Mouse (Mus musculus) left cerebral cortex, postnatal 4 days (tissue): Measurements from ENCODE around the gene Hist2h3b. TPM values are rescaled to one million over a fixed set of nuclear protein-coding genes. Genes with fewer than 3 reads are reported as not detected.
"Not testable (repeated sequence)": the region's sequence is repeated elsewhere in the genome, so short reads cannot be mapped to it uniquely, and the experiment has no call there.

Experiments
- DNase-seq: peaks from one replicate; pipeline ENCODE4 v3.0.0-alpha.2; 2022
- intact Hi-C: fragments of 180-260 bp; cut with DNase I; formaldehyde crosslinking; loops from one replicate; pipeline ENCODE4 v1.15.1; 2025
- total RNA-seq, 2 experiments: library from RNA; stranded (reverse); gene quantifications; 2 replicates each; pipeline ENCODE4 v1.2.3; 2021

Hist2h3b gene
- total RNA-seq: 100 to 1,000 TPM; 250 to 268 TPM

GRCm38 (mm10) chr3:96268051-96268775, at the start of gene Hist2h3b:
TSS of gene Hist2h3b (plus strand) at chr3:96268654.
- intact Hi-C loops: loop anchor here (10.0 kb wide), 1 partner anchor 203 kb away; no protein-coding TSS in a partner anchor
- peak; percentile 77 for DNase-seq

- no peak for DNase-seq
- intact Hi-C loops: no loop called here
Observed at GRCm38 (mm10) chr3:96219191-96219641, 49.2 kb upstream of the Hist2h3b start.

- DNase-seq: peak; percentile 67
- intact Hi-C loops: no loop called here
Observed at GRCm38 (mm10) chr3:96219661-96220130, 48.8 kb upstream of the Hist2h3b start, which contains the start of the genes Bola1 and Hist2h2ab. TSS of gene Bola1 (minus strand) at chr3:96219709. TSS of gene Hist2h2ab (plus strand) at chr3:96219865.

- intact Hi-C loops, DNase-seq: not testable (repeated sequence)
Observed at GRCm38 (mm10) chr3:96220131-96220764, 48.2 kb upstream of the Hist2h3b start.

DNA sequence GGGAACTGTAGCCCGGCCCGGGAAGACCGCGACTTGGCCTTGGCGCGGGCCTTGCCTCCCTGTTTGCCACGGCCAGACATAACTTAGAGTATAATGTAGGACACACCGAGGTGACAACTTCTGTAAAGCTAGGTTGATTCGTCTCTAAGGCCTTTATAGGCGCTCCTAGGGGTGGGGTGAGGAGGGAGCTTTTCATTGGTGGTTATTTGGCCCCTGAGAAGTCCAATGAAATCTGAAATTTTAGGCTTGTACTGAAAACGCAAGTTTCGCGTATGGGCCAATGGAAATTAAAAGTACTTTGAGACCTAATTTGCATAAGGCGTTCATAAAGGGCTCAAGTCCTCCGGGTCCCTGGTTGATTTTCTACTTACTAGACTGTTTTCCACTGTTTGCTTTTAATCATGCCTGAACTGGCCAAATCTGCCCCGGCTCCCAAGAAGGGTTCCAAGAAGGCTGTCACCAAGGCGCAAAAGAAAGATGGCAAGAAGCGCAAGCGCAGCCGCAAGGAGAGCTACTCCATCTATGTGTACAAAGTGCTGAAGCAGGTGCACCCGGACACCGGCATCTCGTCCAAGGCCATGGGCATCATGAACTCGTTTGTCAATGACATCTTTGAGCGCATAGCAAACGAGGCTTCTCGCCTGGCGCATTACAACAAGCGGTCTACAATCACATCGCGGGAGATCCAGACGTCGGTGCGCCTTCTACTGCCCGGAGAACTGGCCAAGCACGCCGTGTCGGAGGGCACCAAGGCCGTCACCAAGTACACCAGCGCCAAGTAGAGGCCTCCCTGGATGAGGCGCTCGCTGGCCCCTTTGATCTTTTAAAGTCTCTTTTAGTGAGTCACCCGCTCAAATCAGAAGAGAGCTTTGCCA, 47.5 kb upstream of the Hist2h3b start, which contains the start of the genes Hist2h2ac and Hist2h2be:
Hist2h2ac (minus strand) TSS at position 116 of the 875 bp plus-strand sequence.
Hist2h2be (plus strand) TSS at position 355 of the 875 bp plus-strand sequence.
- intact Hi-C loops: no loop called here
- DNase-seq: peak; percentile 69

DNA sequence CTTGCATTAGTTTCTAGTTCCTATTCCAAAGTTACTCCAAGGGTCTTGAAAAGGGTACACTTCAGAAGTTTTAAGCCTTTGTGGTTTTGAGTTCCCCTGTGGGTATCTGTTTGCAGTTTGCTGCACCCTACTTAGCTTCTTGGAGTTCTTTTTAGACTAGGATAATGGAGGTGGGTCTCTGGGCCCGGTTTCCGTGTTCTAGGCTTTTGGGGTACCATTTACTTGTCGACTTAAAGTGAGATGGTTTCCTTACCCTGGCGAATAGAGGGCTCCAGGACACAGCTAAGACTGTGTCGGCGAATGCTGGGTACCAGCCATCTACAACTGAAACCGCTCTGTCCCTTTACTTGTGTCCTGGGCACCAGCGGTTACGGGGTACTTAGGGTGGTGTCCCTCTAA, 46.8 kb upstream of the Hist2h3b start:
- DNase-seq: no peak
- intact Hi-C loops: no loop called here

GRCm38 (mm10) chr3:96222774-96223173, 45.7 kb upstream of the Hist2h3b start:
- DNase-seq: no peak
- intact Hi-C loops: no loop called here

DNA sequence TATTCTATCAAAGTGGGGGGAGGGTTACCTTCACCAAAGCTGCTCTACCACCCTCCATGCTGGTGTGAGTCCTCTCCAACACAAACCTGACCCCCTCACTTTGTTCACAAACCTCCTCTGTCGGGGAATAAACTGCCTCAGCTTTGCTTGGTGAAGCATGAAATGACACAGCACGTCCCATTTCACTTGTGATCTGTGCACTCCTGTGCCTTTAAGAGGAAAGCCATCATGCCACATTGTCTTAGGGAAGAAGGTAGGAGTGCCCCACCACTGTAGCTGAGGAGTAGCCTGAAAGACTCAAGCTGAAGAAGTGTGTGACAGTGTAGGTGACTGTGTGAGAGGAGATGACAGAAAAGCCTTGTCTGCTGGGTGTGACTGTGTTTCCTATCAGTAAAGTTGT, 43.0 kb upstream of the Hist2h3b start:
- intact Hi-C loops: no loop called here
- no peak for DNase-seq

DNA sequence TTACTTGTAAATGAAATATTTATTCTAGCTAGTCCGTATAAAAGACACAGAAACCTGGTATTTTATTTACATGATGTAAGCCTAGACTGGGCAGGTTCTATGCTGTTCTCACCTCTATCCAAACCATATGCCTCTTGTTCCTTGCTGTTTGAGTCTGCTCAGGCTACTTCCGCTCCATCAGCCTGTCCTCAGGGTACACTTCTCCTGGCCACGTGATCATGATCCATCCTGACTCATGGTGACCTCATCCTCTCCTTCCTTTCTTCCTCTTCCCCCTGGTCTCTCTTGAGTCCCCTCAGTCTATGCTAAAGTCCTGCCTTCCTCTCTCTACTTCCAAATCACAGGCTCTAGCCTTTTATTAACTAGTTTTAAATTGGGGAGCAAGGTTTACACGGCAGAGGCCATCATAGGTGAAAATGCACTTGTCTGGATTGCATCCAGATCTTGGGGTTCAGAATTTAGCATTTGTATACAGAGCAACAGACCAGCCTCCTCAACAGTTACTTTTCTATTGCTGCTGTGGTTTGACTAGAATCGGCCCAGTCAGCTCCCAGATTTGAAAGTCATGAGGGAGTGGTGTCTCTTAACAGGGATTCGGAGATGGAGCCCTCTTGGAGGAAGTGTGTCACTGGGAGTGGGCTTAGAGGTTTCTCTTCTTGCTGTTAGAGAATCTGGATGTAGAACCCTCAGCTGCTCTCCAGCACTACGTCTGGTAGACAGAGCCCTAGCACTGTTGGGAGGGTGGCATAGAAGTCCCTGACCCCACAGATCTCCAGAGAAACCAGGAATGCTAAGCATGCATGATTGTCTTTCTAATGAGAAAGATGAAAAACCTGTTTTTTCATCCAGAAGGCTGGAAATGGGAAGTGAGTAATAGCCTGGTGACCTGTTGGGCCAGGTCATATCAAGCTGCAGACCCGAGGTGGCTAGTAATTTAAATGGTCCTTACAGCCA, 41.5 kb upstream of the Hist2h3b start:
- no peak for DNase-seq
- intact Hi-C loops: no loop called here

DNA sequence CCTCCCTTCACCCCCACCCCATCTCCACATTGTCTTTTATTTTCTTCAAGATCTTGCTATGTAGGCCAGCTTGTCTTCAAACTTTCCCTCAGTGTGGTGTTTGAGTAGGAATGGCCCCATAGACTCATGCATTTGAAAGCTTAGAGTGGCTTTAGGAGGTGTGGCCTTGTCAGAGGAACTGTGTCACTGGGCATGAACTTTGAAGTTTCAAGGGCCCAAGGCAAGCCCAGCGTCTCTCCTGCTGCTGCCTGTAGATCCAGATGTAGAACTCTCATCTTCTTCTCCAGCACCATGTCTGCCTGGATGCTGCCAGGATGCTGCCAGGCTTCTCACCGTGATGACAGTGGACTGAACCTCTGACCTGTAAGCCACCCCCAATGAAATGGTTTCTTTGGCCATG, 39.6 kb upstream of the Hist2h3b start:
- intact Hi-C loops: no loop called here
- no peak for DNase-seq

- DNase-seq: no peak
- intact Hi-C loops: no loop called here
Observed at GRCm38 (mm10) chr3:96230404-96230803, 38.0 kb upstream of the Hist2h3b start.

DNA sequence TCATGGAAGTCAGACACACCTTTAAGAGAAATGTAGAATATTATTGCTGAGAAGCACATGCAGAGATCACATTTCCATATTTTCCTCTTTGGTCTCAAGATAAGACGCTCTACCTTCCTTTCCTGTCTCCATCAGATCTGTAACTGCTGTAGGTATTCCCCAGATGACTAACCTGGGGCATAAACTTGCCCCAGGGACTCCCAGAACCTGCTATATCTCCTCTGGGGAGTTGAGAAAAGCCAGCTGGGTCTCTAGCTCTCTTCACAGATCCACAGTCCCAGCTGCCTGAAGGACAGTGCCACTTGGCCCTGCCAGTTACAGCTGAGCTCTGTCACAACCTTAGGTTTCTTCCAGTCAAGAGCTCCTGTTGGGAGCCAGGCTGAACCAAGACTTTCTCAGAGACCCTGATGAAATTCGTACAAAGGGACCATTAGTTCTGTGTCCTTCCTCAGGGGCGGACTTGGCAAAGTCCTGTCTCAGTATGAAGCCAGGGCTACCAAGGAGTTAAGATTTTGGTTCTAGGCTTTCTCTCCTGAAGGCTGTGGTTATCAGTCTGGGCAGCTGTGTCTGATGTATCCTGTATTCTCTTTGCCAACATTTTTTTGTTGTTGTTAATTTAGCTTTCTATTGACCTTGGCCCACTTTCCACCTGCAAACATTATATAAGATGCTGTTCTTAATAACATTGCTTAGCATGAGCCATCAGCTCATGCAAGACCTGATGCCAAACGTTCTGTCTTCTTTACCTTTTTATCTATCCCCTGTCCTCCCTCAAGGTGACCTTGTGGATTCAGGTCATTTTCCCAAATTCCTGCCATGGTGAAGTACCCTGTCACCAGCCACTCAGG, 37.3 kb upstream of the Hist2h3b start:
- no peak for DNase-seq
- intact Hi-C loops: no loop called here

- DNase-seq: no peak
- intact Hi-C loops: no loop called here
Observed at GRCm38 (mm10) chr3:96231758-96232120, 36.7 kb upstream of the Hist2h3b start.

DNA sequence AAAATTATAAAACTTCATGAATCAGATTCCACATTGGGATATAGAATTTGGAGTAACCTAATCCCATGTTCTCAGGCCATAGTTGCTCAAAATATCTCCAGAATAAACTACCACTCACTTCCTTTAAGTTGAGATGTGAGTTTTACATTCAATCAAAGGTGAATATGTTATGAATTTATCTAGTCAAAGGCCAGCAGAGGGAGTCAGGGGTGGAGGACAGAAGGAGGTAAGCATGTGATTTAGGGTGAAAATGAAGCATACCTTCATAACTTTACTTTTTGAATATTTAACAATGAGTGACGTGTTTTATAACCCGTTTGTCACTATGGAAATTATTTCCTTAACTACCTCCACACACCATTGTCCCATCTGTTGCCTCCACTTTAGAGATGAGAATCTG, 33.5 kb upstream of the Hist2h3b start:
- DNase-seq: no peak
- intact Hi-C loops: no loop called here

DNA sequence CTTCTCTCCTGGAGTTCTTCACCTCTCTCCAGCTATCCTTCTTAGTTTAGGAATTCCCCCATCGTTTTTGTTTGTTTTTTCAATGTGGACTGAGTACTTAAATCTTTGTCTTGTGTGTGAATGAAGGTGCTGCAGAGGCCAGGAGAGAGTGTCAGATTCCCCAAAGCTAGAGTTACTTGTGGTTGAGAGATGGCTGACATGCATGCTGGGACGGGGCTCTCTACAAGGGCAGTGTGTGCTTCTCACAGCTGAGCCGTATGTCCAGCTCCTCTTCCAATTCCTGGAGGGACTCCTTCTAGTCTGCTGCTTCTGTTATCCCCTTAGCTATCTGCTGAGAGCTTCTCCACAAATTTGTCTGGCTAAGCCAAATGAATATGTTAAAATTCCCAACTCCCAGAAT, 32.6 kb upstream of the Hist2h3b start:
- no peak for DNase-seq
- intact Hi-C loops: no loop called here

DNA sequence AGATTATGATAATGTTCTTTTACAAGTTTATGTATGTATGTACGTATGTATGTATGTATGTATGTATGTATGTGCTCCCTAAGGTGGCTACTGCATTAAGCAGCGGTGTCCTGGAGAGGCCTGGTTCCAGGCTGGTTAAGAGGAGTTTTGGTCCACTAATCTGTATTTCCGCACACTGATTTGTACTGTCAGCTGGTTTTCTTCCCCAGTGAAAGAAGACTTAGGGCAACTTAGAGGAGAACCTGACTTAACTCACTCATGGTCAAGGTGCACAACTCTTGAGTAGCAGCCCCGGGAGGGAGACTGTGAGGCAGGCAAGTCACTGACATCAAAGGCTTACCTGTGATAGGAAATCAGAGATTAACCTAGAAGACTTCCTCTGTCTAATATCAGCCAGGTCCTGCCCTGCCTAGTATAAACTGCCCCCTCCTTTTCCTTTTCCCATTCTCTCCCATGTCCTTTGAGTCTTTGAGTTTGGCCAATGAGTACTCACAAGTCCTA, 31.6 kb upstream of the Hist2h3b start:
- intact Hi-C loops: no loop called here
- no peak for DNase-seq

DNA sequence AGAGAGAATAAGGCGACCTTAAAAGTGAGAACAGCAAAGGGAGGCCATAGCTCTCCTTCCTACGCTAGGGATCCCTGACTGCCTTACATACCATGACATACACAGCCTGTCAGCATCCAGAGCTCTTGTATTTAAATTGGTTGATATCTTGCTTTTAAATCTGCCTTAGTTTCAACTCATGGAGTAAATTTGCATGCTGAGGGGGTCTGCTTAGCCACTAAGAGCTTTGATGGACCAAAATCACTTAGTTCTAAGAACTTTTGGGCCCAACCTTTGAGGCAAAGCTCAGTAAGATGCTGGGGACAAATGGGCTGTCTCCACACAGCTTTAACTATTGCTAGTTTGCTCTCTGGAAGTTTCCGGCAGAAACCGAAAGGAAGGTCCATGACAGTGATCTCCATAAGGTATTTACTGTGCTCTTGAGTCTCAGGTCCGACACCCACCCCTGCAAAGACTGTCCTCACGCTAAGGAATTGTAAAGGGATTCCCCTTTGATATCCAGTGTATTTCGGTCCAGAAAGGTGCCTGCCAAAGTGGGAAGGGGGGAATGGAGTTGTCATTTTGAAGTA, 31.0 kb upstream of the Hist2h3b start:
- no peak for DNase-seq
- intact Hi-C loops: no loop called here

GRCm38 (mm10) chr3:96237904-96238511, 30.4 kb upstream of the Hist2h3b start:
- no peak for DNase-seq
- intact Hi-C loops: no loop called here
